Mouse (Mus musculus) kidney, embryonic 16.5 days (tissue): ENCODE data around the gene Tsga10ip. TPM values are rescaled to one million over a fixed set of nuclear protein-coding genes. Genes with fewer than 3 reads are reported as not detected.

Experiments
- ATAC-seq: fragments of 200-750 bp; cut with Nextera tagmentation; 2 replicates; pipeline ENCODE4 v1.8.0; 2017; ENCODE audit warnings: moderate TSS enrichment; ENCODE audit not compliant: low FRiP score, low TSS enrichment
- H3K27ac ChIP-seq: fragments of 300-500 bp; sonication (generic); 2 replicates; pipeline ENCODE4 v1.5.1; 2014; ENCODE audit warnings: low read length
- H3K27me3 ChIP-seq: fragments of 300-500 bp; sonication (generic); 2 replicates; pipeline ENCODE4 v1.6.1; 2014; ENCODE audit warnings: low read length, control low read depth, mixed read lengths; ENCODE audit not compliant: insufficient read depth
- H3K36me3 ChIP-seq: fragments of 300-500 bp; sonication (generic); 2 replicates; pipeline ENCODE4 v1.6.1; 2014; ENCODE audit warnings: low read length, control low read depth, mixed read lengths; ENCODE audit not compliant: insufficient read depth
- H3K4me1 ChIP-seq: fragments of 300-500 bp; sonication (generic); 2 replicates; pipeline ENCODE4 v1.6.1; 2014; ENCODE audit warnings: low read length, control low read depth, mixed read lengths; ENCODE audit not compliant: insufficient read depth
- H3K4me2 ChIP-seq: fragments of 300-500 bp; sonication (generic); replicated peaks from 2 replicates; pipeline ENCODE4 v1.6.1; 2014; ENCODE audit warnings: low read depth, low read length
- H3K4me3 ChIP-seq: fragments of 300-500 bp; sonication (generic); 2 replicates; pipeline ENCODE4 v1.5.1; 2014; ENCODE audit warnings: mild to moderate bottlenecking, low read length
- H3K9ac ChIP-seq: fragments of 300-500 bp; sonication (generic); replicated peaks from 2 replicates; pipeline ENCODE4 v1.6.1; 2014; ENCODE audit warnings: low read length
- H3K9me3 ChIP-seq: fragments of 300-500 bp; sonication (generic); 2 replicates; pipeline ENCODE4 v1.6.1; 2016; ENCODE audit warnings: low read length, control low read depth
- WGBS: fragments of 180-500 bp; shearing (Covaris S2); extraction: QIAGEN DNeasy Blood & Tissue Kit; methylation state at CpG from one replicate; pipeline ENCODE4 v1.1.7; 2014; 5-methylcytosine and 5-hydroxymethylcytosine counted together
- polyA plus RNA-seq: library from polyadenylated mRNA; unstranded; fragments of >200 nt; fragmentation: Nextera tagmentation; extraction: Ambion mirVana; gene quantifications from 2 replicates; pipeline ENCODE4 v1.2.1, GENCODE M21; 2015

The Tsga10ip gene
- 0.41 TPM in 1 of 2 replicates, not detected in the other for polyA plus RNA-seq

DNA sequence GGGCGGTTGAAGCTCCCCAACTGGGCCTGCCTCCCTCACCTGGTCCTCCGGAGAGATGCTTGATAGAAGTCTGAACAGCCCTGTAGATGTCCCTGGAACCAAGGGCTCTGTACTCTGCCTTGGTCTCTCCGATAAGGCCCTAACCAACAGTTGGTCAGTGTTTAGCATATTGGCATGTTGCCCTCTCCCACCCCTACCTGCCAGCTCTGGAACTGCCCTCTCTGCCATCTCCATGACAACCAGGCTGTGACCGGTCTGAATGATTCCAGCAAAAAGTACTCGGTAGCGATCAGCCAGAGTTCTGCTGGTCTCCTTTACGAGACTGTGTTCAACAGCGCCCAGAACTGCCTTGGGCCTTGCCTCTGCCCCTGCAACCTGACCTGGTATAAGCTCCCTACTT lies at the start of gene Tsga10ip:
Tsga10ip (minus strand) TSS at position 234 of the 400 bp plus-strand sequence.
- no peak within 1 kb of the TSS for H3K27ac ChIP-seq
- H3K36me3 ChIP-seq = no peaks in the 10 kb centered on the region
- H3K9me3 ChIP-seq = no peaks in the 10 kb centered on the region
- H3K4me3 ChIP-seq = no peak within 1 kb of the TSS
- peaks cover 4% of the 10 kb centered on the region; the same call in 1 of the 2 replicates for H3K4me1 ChIP-seq
- no peaks in the 10 kb centered on the region for H3K27me3 ChIP-seq
- H3K9ac ChIP-seq = no peak within 1 kb of the TSS
- ATAC-seq = 0 out of 2 replicates have a peak, but pooled peaks have one; percentile 28
- no peak within 1 kb of the TSS for H3K4me2 ChIP-seq
- 71% methylated on average over 8 of the region's 8 CpGs for WGBS

DNA sequence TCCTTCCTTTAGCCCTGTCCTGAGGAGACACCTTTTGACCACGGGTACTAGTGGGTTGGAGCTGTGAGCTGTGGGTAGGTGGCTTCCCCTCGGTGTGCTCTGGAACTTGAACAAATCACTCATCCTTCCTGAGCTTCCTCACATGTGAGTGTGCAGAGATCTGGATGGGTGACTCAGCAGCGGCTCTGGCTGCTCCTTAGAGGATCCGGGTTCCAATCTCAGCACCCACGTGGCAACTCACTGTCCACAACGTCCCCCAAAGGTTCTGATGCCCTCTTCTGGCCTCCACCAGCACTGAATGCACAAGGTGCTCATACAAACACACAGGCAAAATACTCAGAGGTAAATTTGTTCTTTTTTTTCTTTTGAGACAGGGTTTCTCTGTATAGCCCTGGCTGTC lies 49.4 kb upstream of the Tsga10ip start:
- 82% methylated on average over 6 of the region's 6 CpGs for WGBS
- peaks cover 31% of the 10 kb centered on the region for H3K27me3 ChIP-seq
- H3K9me3 ChIP-seq = no peaks in the 10 kb centered on the region; the same call in 1 of the 2 replicates
- no peak overlapping the region for H3K4me2 ChIP-seq
- H3K9ac ChIP-seq = no peak overlapping the region
- no peaks in the 10 kb centered on the region for H3K36me3 ChIP-seq
- ATAC-seq = no peak
- H3K27ac ChIP-seq = no peak overlapping the region
- H3K4me1 ChIP-seq = peaks cover 36% of the 10 kb centered on the region
- no peak overlapping the region for H3K4me3 ChIP-seq

DNA sequence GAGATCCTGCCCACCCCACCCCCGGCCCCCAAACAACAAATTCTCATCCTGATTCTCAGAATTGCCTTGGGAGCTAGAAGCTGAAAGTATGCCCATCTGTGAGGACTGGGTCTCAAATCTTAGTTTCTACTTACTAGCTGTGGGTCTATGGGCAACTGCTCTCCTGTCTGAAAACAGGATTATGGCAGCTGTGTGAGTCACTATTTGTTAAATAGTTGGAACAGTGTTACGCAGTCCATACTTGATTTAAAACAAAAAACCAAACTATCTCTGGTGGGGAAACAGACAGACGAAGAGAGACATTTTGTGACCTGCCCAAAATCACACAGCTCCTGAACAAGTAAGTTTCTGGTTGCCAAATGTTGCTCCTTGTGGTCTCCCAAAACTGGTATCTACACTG lies 47.3 kb upstream of the Tsga10ip start:
- 85% methylated on average over 3 of the region's 3 CpGs for WGBS
- peaks cover 21% of the 10 kb centered on the region for H3K4me1 ChIP-seq

DNA sequence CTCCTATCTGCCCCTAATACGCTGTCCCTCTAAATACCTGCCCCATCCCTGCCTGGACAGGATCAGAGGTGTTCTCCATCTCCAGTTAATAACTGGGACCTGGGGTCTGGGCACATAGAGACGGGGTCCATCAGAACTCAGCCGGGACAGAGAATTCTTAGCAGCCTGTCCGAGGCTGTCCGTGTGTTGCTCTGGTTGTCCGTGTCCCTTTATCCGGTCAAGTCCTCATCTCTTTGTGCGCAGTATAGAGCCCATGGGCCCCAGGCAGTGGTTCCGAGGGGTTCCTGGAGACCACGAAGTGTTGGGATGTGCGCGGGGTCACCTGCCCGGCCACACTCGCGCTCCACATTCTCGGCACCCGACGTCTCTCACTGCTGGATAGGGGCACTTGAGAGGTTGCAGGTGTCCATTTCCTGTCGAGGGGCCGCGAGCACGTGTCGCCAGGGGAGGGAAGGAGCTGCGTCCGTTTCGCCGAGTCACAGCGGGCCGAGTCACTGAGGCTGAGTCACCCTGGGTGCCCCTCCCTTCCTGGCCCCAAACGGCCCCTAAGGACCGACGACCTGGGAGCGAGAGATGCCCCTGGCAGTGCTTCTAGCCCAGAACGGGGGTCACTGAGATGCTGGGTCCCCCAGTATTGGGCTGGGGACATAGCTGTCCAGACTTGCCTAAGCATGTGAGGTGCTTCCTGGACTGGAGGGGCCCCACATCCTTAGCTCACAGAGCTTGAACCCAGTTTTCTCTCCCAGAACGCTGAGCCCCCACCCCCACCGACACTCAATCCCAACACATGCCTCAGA lies 46.2 kb upstream of the Tsga10ip start:
- Histone ChIP-seq H3K9me3 (no peaks in the 10 kb centered on the region; the same call in 1 of the 2 replicates), H3K27ac (no peak overlapping the region), H3K36me3 (no peaks in the 10 kb centered on the region), H3K4me3 (peak overlapping the region; percentile 63), H3K9ac (peak overlapping the region; percentile 58; the same call in 1 of the 2 replicates), H3K4me1 (peaks cover 24% of the 10 kb centered on the region), H3K27me3 (peaks cover 35% of the 10 kb centered on the region), H3K4me2 (peak overlapping the region; percentile 99)
- 6% methylated on average over 36 of the region's 36 CpGs for WGBS
- ATAC-seq = peak; percentile 18; the same call in 1 of the 2 replicates

More for the DNA sequence above, 47.3 kb upstream of the Tsga10ip start:
- H3K36me3 ChIP-seq = no peaks in the 10 kb centered on the region
- no peak overlapping the region for H3K4me2 ChIP-seq
- H3K9me3 ChIP-seq = no peaks in the 10 kb centered on the region; the same call in 1 of the 2 replicates
- H3K27me3 ChIP-seq = peaks cover 35% of the 10 kb centered on the region
- no peak overlapping the region for H3K4me3 ChIP-seq
- ATAC-seq = no peak
- no peak overlapping the region for H3K9ac ChIP-seq
- H3K27ac ChIP-seq = no peak overlapping the region

DNA sequence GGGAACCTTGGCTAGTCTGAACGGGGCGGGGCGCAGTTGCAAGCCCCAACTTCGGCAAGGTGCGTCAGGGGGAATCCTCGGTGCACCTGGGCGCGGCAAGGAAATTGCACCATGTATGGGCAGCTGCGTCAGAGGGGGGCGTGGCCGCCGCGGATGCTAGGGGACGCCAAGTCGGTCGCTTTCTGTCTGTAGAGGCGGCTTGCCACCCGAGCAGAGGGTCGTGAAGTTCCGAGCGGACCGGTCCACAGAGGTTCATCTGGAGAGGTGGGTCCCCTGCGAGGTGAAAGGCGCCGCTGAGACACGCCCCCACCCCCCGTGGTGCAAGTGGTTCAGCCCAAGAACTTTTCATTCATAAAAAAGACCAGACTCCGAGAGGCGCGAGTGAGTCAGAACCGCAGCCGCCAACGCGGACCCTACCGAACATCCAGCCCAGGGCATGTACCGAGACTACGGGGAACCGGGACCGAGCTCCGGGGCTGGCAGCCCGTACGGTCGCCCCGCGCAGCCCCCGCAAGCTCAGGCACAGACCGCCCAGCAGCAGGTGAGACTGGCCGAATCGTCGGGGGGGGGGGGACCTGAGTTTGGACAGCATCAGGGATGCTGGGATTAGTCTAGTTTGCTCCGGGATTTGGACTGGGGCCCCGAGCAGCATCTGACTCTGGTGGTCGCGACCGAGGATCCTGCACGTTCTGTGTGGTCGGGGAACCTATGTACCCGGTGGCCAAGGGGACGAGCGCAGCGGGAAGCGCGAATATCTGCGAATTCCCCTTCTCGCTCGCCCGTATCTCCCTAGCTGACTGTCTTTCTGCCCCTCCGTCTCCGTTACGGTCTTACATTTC lies 45.4 kb upstream of the Tsga10ip start, which contains the start of gene Fosl1:
Fosl1 (plus strand) TSS at position 33 of the 839 bp plus-strand sequence.
- H3K27me3 ChIP-seq = peaks cover 35% of the 10 kb centered on the region
- no peaks in the 10 kb centered on the region; the same call in 1 of the 2 replicates for H3K9me3 ChIP-seq
- 0% methylated on average over 68 of the region's 70 CpGs for WGBS
- H3K36me3 ChIP-seq = no peaks in the 10 kb centered on the region
- peak; percentile 72 for ATAC-seq
- H3K4me3 ChIP-seq = peak within 1 kb of the TSS; percentile 63
- no peak within 1 kb of the TSS for H3K27ac ChIP-seq
- H3K9ac ChIP-seq = peak within 1 kb of the TSS; percentile 58
- peak within 1 kb of the TSS; percentile 99 for H3K4me2 ChIP-seq
- H3K4me1 ChIP-seq = peaks cover 24% of the 10 kb centered on the region

DNA sequence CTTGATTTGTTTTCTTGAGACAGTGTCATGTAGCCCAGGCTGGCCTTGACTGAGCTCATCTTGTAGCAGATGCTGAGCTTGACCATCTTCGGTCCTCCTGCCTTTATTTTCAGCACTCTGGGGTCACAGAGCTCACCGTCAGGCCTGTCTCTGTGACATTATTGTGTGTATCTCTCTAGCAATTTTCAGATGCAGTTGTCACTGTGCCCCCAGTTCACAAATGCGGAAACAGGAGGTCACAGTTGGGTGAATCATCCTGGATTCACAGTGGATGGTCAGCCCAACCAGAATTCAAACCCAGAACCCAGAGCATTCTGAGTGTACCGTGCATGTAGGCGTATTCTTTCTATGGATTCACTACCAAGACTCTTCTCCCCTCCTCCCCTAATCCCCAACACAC lies 43.4 kb upstream of the Tsga10ip start:
- WGBS = 86% methylated on average over 5 of the region's 5 CpGs
- peaks cover 35% of the 10 kb centered on the region for H3K27me3 ChIP-seq
- H3K9me3 ChIP-seq = no peaks in the 10 kb centered on the region; the same call in 1 of the 2 replicates
- ATAC-seq = no peak
- H3K9ac ChIP-seq = no peak overlapping the region
- no peak overlapping the region for H3K4me2 ChIP-seq
- peaks cover 24% of the 10 kb centered on the region for H3K4me1 ChIP-seq
- H3K27ac ChIP-seq = no peak overlapping the region
- no peak overlapping the region for H3K4me3 ChIP-seq
- H3K36me3 ChIP-seq = no peaks in the 10 kb centered on the region

DNA sequence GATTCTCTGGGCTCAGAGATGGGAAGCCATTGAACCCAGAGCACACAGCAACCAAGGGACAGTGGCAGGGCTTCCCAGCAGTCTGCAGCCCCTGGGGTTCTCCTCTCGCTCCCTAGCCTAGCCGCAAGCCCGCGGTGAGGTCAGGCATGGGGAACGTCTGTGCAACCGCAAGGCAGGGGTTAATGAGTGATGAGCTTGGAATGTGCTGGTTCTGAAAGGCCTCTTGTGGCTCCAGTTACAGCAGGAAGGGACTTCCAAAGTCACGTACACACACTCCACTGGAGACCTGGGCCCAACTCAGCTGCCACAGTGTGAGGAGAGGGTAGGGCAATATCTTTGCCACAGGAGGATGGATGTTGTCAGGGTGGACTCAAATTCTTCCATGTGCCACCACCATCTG lies 42.6 kb upstream of the Tsga10ip start:
- WGBS = 14% methylated on average over 7 of the region's 7 CpGs
- Histone ChIP-seq H3K27me3 (peaks cover 35% of the 10 kb centered on the region), H3K4me2 (no peak overlapping the region), H3K9me3 (peaks cover 5% of the 10 kb centered on the region), H3K4me1 (peaks cover 24% of the 10 kb centered on the region), H3K4me3 (no peak overlapping the region), H3K36me3 (no peaks in the 10 kb centered on the region), H3K9ac (no peak overlapping the region), H3K27ac (no peak overlapping the region)
- 0 out of 2 replicates have a peak, but pooled peaks have one; percentile 52 for ATAC-seq

DNA sequence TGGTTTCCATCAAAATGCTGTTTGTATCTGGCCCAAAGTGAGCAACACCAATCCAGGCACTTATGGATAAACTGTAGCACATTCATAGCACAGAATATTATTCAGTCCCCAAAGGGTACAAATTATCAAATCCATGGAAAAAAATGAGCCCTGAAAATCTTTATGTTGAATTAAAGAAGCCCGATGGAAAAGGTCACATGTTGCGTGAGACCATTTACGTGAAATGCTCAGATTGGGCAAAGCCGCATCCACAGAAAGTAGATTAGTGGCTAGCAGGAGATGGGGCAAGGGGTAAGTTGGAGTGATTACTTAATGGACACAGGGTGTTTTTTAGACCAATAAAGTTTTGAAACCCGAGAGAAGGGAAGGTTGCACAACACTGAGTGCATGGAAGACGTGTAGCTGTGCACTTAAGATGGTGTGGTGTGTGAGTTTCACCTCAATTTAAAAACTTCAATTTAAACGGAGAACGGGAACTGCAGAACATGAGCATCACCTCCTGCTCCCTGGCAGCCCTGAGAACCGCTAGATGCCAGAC lies 42.1 kb upstream of the Tsga10ip start:
- Histone ChIP-seq H3K9me3 (peaks cover 5% of the 10 kb centered on the region), H3K4me2 (no peak overlapping the region), H3K9ac (no peak overlapping the region), H3K4me1 (peaks cover 24% of the 10 kb centered on the region), H3K27me3 (peaks cover 29% of the 10 kb centered on the region), H3K36me3 (no peaks in the 10 kb centered on the region), H3K27ac (no peak overlapping the region), H3K4me3 (no peak overlapping the region)
- 58% methylated on average over 9 of the region's 9 CpGs for WGBS
- no peak for ATAC-seq

DNA sequence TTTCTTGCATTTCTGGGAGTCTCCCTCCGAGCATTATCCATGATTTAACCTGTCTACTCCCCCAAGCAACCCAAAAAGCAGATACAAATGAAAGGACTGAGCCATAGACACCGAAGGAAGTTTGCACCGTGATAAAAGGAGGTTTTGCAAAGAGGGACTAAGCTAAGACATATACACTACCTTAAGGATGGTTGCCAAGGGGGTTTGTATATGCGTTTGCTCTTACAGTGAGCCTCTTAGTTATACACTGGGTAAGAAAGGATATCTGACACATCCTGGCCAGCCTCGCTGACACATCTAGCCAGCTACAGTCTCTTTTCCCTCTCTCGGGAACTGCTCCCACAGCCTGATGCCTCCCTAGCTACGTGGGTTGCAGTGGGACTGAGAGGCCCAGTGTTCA lies 31.6 kb upstream of the Tsga10ip start:
- no peak for ATAC-seq
- Histone ChIP-seq H3K9me3 (no peaks in the 10 kb centered on the region), H3K4me2 (peak overlapping the region; percentile 73), H3K27ac (peak overlapping the region; percentile 77; the same call in 1 of the 2 replicates), H3K9ac (peak overlapping the region; percentile 67; the same call in 1 of the 2 replicates), H3K27me3 (no peaks in the 10 kb centered on the region), H3K4me1 (peaks cover 15% of the 10 kb centered on the region), H3K36me3 (no peaks in the 10 kb centered on the region), H3K4me3 (no peak overlapping the region)
- WGBS = 65% methylated on average over 7 of the region's 7 CpGs
